Mouse (Mus musculus) thymus, adult 18-20 months (tissue): ENCODE measurements around the gene Scml4.

ENCODE experiments used
- DNase-seq, 2 experiments: peaks; one replicate each; pipeline ENCODE4 v3.0.0; 2022; ENCODE audit warnings: mixed read lengths in 2 of 2

Gene Scml4

DNA sequence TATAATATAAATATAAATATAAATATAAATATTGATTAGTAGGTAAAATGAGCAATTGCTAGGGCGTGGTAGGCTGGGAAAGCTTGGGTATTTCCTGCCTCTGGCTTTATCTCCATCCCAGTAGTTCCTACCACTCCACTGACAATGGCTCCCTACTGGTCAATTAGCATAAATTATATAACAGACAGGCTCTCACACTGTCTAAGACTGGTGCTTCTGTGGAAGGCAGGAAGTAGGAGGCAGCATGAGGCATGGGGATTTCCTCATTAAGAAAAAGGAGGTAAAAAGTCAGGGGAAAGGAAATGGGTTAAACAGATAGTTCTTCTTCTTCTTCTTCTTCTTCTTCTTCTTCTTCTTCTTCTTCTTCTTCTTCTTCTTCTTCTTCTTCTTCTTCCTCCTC, 48.4 kb downstream of the Scml4 start:
- no peak for DNase-seq

DNA sequence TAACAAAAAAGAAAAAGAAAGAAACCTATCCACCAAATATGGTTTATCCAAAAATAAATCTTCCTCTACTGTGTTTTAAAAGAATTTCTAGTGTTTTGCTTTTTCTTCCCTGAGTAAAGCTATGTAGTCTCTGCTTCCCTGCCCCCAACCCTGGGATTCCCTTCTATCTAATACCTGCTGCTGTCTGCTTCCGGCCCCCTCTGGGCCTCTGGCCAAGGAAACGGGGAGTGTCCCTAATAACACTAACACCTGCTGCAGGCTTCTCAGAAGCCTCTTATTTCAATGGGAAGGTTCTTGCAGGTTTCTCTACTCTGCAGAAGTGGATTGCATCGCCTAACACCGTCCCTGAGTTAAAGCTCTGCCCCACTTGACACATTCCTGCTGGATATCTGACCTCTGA, 50.4 kb downstream of the Scml4 start:
- DNase-seq = no peak

DNA sequence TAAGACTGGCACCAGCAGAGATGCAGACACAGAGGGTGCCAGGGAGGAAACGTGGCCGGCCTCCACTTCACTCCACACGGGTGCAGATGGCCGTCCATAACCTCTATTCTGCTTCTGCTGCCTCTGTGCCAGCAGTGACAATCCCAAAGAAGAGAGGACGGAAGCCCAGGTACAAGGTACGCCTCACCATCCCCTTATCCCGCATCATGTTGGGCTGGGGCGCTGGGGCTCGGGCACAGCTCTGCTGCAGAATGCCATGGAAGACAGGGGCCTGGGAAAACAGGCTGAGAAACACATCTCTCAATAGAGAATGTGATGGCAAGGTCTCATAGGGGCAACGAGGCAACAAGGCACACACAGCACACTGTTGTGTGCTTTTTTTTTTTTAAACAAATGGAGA, 51.9 kb downstream of the Scml4 start:
- no peak for DNase-seq

DNA sequence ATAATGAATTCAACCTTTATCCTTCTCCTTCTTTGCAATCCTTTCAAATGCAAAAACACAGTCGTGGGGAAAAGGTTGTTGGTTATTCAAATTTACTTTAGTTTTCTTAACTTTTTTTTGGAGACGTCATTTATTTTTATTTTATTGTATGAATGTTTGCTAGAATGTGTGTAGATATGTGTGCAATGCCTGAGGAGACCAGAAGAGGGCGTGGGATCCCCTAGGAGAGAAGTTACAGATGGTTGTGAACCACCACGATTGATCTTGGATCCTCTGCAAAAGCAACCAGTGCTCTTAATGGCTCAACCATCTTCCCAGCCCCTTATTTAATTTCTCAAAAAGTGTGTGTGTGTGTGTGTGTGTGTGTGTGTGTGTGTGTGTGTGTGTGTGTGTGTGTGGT, 53.0 kb downstream of the Scml4 start:
- no peak for DNase-seq

DNA sequence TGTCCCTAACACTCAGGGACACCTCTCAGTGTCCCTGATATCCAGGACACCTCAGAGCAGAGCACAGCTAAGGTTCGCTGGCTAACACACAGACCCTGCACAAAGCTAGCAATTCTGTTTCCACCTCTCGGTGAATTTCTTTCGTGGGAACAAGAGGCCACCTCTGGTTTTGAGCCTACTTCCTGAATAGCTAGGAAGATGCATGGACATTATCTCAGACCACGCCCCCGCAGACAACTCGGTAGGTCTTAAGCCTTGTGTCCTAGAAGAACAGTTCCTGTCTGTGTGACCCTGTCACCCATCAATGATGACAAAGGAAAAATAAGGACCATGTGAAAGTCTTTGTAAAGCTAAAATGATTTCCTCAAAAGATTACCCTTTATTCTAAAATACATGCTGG, 54.0 kb downstream of the Scml4 start:
- no peak for DNase-seq

DNA sequence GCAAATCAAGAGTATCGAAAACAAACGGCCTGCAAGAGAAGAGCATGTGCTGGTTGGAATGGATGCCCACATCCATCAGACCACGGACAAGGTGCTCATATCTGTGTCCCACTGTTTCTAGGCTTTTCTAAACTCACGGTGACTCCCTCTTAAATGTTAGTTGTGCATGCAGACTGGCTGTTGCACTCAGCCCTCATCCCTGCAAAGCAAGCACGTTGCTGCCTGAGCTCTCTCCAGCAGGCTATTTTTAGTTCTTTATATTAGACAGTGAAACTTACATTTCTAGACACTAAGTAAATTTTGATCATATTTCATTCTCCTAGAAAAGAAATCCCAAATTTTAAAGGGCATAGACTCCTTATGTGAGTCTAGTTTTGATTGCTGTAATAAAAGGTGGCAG, 57.2 kb downstream of the Scml4 start:
- no peak for DNase-seq

DNA sequence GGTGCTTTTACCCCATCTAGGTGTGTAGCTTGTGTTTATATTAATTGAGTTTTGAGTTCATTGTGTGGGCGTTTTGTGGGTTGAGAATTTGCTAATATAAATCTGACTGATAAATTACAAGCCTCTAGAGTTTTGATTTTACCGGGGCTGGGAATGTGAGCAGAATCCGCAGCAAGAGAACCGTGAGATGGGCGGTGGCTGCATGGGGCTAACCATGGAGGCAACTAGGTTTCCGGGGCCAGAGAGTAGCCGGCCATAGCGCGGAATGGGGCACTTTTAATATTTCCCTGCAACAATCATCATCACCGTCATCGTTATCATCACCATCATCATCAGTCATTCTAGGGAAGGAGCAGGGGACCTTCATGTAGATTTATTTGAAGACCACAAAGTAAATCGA, 59.6 kb downstream of the Scml4 start:
- no peak for DNase-seq

DNA sequence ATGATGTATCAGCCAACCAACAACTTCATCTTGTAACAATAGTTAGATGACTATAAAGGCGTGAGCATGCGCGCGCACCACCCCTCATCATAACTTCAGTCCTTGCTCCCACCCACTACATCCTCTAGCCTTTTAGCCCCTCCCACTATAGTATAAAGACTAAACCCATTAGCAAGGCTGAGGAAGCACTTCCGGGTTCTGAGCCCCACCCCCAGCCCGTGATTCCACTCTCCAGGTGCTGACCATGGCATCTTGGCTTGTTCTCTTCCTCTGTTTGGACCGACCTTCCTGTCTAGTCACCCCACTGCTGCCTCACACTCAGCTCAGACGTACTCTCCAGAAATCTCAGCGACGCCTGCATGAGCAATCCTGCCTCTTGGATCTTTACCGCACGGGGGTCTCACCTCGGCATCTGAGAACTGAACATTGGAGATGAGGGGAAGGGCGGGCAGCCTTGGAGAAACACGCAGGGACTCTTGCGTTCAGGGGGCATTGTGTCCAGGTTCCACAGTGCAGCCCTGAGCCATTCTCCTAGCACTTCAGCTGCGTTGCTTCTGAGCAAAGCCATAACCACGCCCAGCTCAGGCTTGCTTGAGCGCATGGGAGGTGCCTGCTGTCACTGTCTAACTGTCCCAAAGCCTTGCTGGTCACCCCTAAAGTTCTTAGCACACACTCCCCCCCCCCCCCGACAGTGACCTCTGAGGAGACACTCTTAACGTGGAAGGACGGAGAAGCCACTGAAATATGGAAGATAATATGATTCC, 65.1 kb downstream of the Scml4 start:
- DNase-seq = no peak

DNA sequence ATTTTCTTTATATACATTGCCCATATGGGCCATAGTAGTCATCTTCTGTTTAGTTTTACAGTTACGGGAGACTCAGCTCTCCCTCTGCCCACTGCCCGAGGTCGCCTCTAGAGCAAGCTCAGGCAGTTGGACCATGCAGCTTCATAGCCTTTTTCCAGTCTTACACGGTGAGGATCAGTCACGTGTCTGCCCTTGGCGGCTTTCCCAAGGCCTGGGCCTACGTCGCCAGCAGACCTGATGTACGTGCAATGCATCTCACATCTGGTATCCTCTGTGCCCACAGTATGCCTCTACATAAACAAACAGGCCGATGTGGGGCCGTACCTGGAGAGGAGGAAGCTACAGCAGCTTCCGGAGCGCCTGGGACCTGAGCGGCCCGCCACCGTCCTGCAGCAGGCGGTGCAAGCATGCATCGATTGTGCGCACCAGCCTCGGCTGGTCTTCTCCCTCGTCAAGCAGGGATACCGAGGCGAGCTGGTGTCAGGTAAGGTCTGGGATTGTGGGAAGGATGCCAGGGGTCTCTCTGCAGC, 70.0 kb downstream of the Scml4 start:
- DNase-seq = no peak

DNA sequence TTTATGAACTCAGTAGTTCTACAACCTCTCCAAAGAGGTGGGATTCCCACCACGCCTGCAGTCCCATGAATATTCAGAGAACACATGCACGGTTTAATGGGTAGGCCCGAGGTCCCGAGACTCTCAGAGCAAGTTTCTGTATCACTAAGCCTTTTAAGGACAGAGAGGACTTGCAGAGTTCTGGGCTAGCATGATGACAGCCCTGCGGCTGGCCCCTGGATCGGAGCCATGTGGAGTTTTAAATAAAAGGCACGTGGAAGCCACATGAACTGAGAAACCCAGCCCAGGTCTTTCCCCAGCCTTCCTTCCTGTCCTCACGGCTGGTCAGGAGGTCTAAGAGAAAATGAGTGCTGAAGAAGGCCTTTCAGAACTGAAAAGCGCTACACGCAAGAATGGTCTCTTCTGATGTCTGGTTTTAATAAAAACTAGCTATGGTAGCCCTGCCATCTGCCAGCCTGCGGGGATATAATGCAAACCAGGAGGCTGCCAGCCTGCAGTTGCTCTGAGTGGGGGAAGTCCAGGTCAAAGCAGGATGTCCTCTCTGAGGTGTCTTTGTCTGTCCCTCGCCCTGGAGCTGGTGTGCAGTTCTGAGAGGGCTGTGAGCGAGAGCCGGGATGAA, 72.8 kb downstream of the Scml4 start:
- DNase-seq = no peak

DNA sequence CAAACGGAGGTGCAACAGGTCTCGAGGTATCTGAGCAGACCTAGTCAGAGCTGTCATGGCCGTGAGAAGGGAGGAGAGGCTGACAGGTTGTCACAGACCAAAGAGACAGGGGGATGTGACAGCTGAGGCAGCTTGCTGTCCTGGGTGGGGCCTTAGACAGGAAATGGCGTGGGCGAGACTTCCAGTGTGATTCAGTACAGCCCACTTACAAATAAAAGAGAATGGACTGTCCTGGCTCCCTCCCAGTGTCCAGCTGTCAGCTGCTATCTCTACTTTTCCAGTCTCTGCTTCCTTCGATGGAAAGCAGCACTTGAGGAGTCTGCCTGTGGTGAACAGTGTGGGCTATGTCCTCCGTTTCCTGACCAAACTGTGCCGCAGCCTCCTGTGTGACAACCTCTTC, 74.5 kb downstream of the Scml4 start:
- DNase-seq = no peak

DNA sequence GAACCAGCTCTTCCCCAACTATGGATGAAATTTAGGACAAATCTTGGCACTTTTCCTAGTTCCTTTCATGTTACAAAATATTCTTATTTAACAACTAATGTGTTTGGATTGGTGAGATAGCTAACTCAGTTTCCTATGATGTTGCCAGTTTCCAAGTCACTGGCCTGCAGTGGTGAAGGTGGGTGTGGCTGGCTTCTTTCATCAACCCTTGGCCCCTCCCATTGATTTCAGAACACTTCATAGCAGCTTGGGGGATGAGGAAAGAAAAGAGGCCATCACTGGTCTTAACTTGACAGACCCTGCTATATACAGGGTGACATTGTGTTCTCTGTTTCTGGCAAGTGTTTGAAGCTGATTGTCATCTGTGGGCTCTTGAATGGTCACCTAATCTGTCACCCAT, 76.0 kb downstream of the Scml4 start:
- DNase-seq = no peak

DNA sequence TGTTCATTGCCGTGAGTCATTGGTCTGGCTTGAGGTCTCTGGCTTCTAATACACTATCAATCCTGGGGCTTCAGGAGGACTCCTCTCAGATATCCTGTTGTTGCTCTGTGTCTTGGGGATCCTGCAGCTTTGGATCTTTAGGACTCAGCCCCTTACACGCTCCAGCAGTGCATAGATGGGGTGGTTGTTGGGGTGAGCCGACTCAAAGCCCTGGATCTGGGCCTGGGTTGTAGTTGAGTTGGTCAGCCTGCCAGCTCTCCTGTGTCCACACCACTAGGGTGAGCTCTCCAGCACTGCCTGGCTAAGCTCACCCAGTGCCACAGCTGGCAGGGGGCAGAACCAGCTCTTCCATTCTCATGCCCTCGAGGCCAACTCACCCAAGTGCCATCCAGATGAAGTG, 78.2 kb downstream of the Scml4 start:
- no peak for DNase-seq

DNA sequence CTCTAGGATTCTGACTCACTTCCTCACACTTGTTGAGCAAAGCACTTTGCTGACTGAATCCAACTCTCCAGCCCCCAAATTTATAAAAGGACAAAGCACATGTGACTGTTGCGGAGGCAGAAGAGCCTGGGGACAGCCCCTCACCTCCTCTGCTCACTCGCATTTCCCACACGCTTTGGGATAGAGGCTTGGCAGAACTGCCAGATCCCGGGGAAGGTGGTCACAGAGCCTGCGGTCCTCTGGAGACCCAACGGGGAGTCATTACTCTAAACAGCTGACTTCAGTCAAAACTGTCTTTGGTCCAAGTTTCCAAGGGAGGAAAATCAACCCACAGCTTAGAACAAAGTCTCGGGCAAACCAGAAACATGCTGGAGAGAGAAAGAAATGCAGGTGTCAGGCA, 79.5 kb downstream of the Scml4 start:
- DNase-seq = no peak

DNA sequence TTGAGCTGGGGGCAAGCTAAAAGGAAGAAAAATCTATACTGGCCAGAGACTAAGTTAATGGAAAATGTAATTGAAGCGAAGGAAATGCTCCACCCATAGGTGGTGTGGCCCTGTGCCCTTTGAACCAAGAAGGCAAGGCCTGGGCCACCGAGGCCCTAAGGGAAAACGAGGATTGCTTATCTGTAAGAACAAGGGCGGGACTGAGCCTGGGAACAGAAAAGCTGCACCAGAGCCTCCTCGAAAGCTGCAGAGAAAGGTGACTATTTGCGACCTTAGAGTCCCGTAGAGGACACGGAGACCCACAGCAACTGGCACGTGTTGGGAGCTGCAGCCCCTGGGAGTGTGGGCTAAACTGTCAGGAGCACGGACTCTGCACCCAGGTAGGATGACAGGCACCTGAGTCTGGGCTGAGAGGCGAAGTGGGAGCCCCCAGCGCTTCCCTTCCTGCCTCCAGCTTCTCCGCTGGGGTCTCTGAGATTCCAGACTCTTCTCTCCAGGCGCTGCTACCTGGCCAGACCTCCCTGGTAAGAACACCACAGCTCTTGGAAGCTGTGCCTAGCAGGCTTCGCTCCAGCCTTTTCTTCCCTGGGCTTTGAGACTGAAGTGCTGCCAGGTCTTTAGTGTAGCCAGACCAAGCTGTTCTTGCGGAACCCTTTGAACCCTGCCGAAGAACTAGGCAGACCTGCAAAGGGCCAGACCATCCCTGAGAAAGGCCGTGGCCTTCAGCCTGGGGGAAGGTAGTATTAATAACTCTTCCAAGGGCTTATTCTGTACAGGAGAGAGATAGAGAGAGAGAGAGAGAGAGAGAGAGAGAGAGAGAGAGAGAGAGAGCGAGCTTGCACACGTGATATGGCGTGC, 80.3 kb downstream of the Scml4 start:
- no peak for DNase-seq

DNA sequence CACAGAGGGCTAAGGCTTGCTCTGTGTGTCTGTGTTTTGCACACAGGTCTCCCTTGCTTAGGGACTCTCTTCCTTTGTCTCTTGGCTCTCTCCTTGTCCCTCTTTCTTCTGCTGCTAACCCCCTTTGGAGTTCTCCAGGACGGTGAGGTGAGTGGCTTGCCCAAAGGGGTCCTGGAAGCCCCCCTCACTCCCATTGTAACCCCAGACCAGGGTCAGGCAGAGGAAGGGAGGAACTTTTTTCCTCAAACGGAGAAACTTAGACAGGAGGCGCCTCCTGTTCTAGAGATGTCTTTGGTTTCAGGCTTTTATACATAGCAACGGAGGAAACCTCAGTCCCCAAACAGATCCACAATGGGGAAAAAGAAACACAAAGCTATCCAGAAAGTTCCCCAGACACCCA, 81.1 kb downstream of the Scml4 start:
- DNase-seq = no peak

DNA sequence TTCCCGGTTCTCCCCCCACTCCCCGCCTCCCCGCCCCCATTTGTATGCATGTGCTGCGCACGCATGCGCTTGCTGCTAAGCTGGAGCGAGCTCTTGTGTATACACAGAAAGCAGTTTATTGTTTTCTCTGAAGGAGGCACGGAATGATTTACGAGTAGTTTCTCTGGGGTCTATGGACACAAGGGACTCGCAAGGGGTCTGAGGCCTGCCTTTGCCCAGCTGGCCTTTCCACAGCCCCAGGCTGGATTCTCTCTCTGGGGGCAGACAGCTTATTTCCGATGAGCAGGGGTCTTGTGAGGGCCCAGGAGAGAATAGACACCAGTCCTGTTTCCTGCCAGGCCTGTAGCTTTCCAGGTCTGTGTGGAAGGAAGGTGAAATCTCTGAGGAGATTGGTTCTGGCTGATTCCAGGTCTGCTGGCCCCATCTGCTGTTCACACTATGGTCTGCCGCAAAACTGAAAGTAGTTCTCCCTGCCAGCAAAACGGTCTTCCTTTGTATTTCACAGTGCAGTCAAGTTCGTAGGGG, 81.6 kb downstream of the Scml4 start:
- DNase-seq = peak in 1 of 2 experiments; percentile 48

DNA sequence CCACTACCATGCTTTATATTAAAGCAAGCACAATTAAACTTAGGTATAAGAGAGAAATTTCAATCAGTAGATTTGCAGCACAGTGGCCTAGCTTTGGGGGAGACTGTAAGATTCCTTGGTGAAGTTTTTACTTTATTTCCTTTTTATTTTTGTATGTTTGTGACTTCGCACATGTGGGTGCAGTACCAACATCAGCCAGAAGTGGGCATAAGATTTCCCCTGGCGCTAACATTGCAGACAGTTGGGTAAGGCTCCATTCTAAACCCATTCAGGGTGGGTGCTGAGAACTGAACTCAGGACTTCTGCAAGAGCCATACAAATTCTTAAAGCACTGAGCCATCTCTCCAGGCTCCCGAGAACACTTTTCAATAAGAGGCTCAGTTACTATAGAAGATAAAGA, 82.1 kb downstream of the Scml4 start:
- DNase-seq = no peak

DNA sequence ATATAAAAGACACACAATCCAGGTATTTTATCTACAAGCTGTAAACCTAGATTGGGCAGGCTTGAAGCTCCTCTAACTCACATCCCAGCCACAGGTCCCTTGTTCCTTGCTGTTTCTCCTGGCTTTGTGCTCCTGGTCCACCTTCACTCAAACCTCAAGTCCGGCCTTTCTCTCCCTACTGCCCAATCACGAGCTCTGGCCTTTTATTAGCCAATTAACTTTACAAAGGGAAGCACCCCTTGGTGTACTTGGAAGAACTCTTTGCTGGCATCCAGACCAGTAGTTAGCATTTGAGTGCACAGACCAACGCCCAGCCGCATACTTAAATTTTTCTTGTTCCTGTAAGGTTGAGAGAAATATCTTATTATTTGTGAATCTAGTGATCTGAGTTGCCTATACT, 85.1 kb downstream of the Scml4 start:
- DNase-seq = no peak

DNA sequence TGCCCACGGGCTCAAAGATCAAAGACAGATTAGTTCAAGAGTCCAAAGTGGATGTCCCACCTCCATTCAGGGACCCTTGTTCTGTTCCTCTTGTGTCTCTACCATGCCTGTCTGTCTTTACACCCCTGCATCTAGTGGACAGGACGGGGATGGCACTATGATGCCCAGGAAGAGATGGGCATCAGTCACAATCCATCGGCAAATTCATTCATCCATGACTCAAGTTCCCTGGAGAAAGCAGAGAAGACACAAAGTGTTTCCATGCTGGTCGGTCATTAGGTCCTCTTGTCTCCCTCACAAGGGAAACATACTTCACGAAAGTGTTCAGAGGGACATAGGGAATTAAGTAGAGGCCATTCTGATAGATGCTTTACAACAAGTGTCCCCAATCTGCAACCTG, 87.2 kb downstream of the Scml4 start:
- DNase-seq = no peak

DNA sequence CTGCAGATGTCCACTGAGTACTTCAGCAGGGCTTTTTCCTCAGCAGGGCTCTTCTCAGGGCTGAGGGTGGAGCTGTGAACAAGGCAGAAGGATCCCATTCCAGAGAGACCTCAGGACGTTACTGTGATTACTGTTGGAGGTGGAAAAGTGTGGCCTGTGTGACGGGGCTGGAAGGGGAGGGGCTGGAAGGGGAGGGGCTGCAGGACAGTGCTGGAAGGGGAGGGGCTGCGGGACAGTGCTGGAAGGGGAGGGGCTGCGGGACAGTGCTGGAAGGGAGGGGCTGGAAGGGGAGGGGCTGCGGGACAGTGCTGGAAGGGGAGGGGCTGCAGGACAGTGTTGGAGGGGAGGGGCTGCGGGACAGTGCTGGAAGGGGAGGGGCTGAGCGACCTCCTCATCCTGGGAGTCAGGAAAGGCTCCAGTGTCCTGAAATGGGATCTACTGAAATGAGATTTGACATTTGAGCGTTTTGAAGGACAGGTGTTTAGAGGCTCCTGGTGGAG, 90.1 kb downstream of the Scml4 start:
- no peak for DNase-seq

DNA sequence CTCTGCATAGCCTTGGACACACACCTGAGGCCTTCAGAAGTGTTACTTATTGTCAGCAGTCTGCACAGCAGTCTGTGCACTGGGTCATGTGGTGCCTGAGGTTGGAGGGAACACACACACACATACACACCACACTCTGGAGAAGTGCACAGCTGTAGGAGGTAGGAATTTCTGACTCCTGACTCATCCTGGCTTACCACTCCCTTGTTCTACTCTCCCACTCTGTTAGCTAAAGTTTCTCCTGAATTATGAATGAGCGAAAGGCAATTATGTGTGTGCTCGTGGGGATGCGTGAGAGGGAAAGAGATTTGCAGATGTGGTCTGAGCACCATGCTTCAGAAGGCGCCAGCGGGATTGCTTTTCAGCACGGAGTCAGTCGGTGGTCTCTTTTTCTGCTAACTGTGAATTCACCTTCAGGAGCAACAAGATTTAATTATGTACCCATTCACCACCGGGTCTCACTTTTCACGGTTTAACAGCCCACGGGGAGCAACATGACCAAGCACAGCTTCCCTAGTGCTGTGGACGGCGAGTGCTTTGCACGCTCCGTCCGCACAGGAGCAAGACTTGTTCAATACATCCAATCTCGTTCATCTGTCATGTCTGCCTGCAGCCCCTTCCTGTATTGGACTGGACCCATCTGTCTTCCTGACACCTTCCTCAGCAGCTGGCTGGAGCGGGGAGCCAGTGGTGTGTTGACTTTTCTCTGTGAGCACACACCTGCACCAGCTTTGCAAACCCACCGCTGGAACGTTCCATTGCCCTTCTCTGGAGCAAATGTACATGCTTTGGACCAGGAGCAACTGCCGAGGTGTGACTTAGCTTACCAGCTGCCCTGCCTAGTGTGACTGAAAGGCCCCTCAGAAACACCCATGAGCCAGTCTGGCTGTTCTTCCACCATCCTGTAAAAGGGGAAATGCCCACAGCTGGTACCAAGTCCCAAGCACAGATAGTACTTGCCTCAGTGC, 91.2 kb downstream of the Scml4 start:
- DNase-seq = no peak
